Mouse (Mus musculus) heart, embryonic 16.5 days (tissue): ENCODE data around the gene Tns3. TPM values are rescaled to one million over a fixed set of nuclear protein-coding genes. Genes with fewer than 3 reads are reported as not detected.

ENCODE experiments used
- ATAC-seq: fragments of 200-750 bp; cut with Nextera tagmentation; replicated peaks from 2 replicates; pipeline ENCODE4 v1.8.0; 2017; ENCODE audit warnings: moderate number of reproducible peaks; ENCODE audit not compliant: insufficient read depth, low FRiP score; ENCODE audit errors: extremely low read depth
- H3K27ac ChIP-seq: fragments of 300-500 bp; sonication (generic); 2 replicates; pipeline ENCODE4 v1.5.1; 2014; ENCODE audit warnings: mild to moderate bottlenecking, low read length, control low read depth, moderate library complexity
- H3K27me3 ChIP-seq: fragments of 300-500 bp; sonication (generic); 2 replicates; pipeline ENCODE4 v1.6.1; 2014; ENCODE audit warnings: low read length, mixed read lengths; ENCODE audit not compliant: control insufficient read depth, insufficient read depth
- H3K36me3 ChIP-seq: fragments of 300-500 bp; sonication (generic); 2 replicates; pipeline ENCODE4 v1.6.1; 2014; ENCODE audit not compliant: control insufficient read depth, insufficient read depth
- H3K4me1 ChIP-seq: fragments of 300-500 bp; sonication (generic); 2 replicates; pipeline ENCODE4 v1.6.1; 2014; ENCODE audit warnings: low read length, mixed read lengths; ENCODE audit not compliant: control insufficient read depth, insufficient read depth
- H3K4me2 ChIP-seq: fragments of 300-500 bp; sonication (generic); 2 replicates; pipeline ENCODE4 v1.6.1; 2014; ENCODE audit warnings: low read depth, mild to moderate bottlenecking, control low read depth, low read length
- H3K4me3 ChIP-seq: fragments of 300-500 bp; sonication (generic); 2 replicates; pipeline ENCODE4 v1.5.1; 2014; ENCODE audit warnings: mild to moderate bottlenecking, control low read depth, low read length
- H3K9ac ChIP-seq: fragments of 300-500 bp; sonication (generic); 2 replicates; pipeline ENCODE4 v1.6.1; 2014; ENCODE audit warnings: low read length, control low read depth
- H3K9me3 ChIP-seq: fragments of 300-500 bp; sonication (generic); replicated peaks from 2 replicates; pipeline ENCODE4 v1.6.1; 2016; ENCODE audit warnings: low read length; ENCODE audit not compliant: control insufficient read depth
- WGBS: fragments of 180-500 bp; shearing (Covaris S2); extraction: QIAGEN DNeasy Blood & Tissue Kit; methylation state at CpG from one replicate; pipeline ENCODE4 v1.1.7; 2014; 5-methylcytosine and 5-hydroxymethylcytosine counted together
- polyA plus RNA-seq: library from polyadenylated mRNA; unstranded; fragments of >200 nt; fragmentation: Nextera tagmentation; extraction: Ambion mirVana; gene quantifications from 2 replicates; pipeline ENCODE4 v1.2.1, GENCODE M21; 2015

Gene Tns3
- polyA plus RNA-seq, 1 experiment from 2014 or later: 20.2 TPM

- H3K9ac ChIP-seq: 0 out of 2 replicates have a peak overlapping the region, but pooled peaks have one; percentile 8
These were observed 167.6 kb downstream of the Tns3 start for GRCm38 (mm10) chr11:8496686-8497085.

GRCm38 (mm10) chr11:8495801-8496200 is 168.5 kb downstream of the Tns3 start:
- ATAC-seq: no peak
- H3K4me3 ChIP-seq: no peak overlapping the region
- peaks cover 12% of the 10 kb centered on the region for H3K36me3 ChIP-seq
- no peak overlapping the region for H3K4me2 ChIP-seq
- H3K9ac ChIP-seq: no peak overlapping the region
- WGBS: 84% methylated on average over 7 of the region's 7 CpGs
- no peaks in the 10 kb centered on the region for H3K9me3 ChIP-seq
- H3K27ac ChIP-seq: no peak overlapping the region
- peaks cover 66% of the 10 kb centered on the region for H3K4me1 ChIP-seq
- H3K27me3 ChIP-seq: no peaks in the 10 kb centered on the region

More at GRCm38 (mm10) chr11:8496686-8497085, 167.6 kb downstream of the Tns3 start:
- Histone ChIP-seq H3K4me1 (peaks cover 72% of the 10 kb centered on the region), H3K27ac (peak overlapping the region; percentile 67), H3K4me3 (no peak overlapping the region), H3K4me2 (no peak overlapping the region), H3K36me3 (peaks cover 7% of the 10 kb centered on the region; the same call in 1 of the 2 replicates), H3K27me3 (no peaks in the 10 kb centered on the region), H3K9me3 (no peaks in the 10 kb centered on the region)
- 0 out of 2 replicates have a peak, but pooled peaks have one; percentile 15 for ATAC-seq
- 18% methylated on average over 5 of the region's 5 CpGs for WGBS

DNA sequence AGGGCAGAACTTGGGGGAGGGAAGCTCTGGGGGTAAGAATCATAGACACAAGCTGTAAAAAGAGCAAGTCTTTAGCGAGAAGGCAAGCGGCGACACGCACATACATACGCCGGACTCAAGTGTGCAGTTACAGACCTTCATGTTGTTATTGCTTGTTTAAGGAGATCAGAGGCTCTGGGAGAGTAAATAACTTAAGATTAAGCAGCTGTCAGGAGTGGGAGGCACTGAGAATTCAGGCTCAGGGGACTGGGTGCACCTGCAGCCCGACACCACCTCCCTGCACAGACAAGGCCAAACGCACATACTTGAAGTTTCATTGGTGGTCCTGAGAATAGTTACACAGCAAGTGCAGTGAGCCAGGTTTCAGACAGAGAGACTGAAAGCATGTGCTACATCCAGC is 169.3 kb downstream of the Tns3 start:
- Histone ChIP-seq H3K27me3 (no peaks in the 10 kb centered on the region), H3K9ac (no peak overlapping the region), H3K4me1 (peaks cover 65% of the 10 kb centered on the region), H3K4me2 (no peak overlapping the region), H3K27ac (no peak overlapping the region), H3K9me3 (no peaks in the 10 kb centered on the region), H3K36me3 (peaks cover 12% of the 10 kb centered on the region), H3K4me3 (no peak overlapping the region)
- whole genome bisulfite sequencing: 85% methylated on average over 8 of the region's 8 CpGs
- no peak for ATAC-seq

DNA sequence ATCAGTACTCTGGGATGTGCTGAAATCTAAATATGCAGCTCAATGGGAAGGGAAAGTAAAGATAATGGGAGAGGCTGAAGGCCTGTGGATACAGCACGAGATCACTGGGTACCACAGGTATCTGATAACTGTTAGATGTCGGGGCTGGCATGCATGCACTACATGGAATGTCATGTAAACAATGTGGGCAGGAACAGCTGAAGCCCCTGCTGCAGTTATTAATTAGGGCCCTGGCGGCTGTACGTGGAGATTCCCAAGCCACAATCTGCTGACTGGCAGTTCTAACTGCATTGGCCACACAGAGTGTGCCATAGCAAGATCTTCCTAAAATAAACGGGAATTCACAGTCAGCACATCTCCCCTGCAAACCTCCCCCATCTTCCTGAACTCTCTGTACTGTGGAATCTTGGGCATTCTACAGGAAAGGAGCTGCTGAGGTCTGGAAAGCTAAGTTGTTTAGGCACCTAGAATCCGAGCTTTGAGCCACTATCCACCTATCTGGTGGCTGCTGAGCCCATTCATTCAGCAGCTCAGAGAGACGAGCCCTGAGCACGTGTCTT is 170.3 kb downstream of the Tns3 start:
- WGBS: 40% methylated on average over 8 of the region's 8 CpGs

GRCm38 (mm10) chr11:8492332-8492731 is 172.0 kb downstream of the Tns3 start:
- Histone ChIP-seq H3K27me3 (no peaks in the 10 kb centered on the region), H3K4me2 (no peak overlapping the region), H3K36me3 (peaks cover 12% of the 10 kb centered on the region), H3K4me1 (peaks cover 62% of the 10 kb centered on the region), H3K27ac (no peak overlapping the region), H3K9ac (no peak overlapping the region), H3K9me3 (no peaks in the 10 kb centered on the region), H3K4me3 (no peak overlapping the region)
- ATAC-seq: no peak
- 91% methylated on average over 10 of the region's 10 CpGs for WGBS

More for the DNA sequence above, 170.3 kb downstream of the Tns3 start:
- no peak; the same call in 1 of the 2 replicates for ATAC-seq
- H3K27me3 ChIP-seq: no peaks in the 10 kb centered on the region
- no peak overlapping the region for H3K4me2 ChIP-seq
- H3K4me3 ChIP-seq: no peak overlapping the region
- H3K9me3 ChIP-seq: no peaks in the 10 kb centered on the region
- no peak overlapping the region for H3K9ac ChIP-seq
- peaks cover 12% of the 10 kb centered on the region for H3K36me3 ChIP-seq
- H3K4me1 ChIP-seq: peaks cover 55% of the 10 kb centered on the region
- peak overlapping the region; percentile 60 for H3K27ac ChIP-seq

DNA sequence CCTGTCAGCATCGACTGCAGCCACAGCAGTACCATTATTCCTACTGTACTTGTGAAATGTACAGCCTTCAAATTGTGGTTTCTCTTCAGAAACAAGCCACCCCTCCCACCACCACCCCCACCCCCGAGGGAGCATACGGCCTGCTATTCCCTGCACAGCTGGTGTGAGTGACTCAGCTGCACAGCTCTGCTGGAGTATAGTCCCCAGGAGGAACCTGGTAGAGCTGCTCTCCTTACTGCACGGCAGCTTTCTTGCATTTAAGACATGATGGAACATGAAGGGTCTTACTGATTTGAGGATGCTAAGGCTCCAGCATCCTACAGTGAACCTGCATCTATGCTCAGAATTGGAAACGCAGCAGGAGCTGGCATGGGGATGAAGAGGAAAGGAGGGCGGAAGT is 176.1 kb downstream of the Tns3 start:
- Histone ChIP-seq H3K36me3 (peaks cover 12% of the 10 kb centered on the region), H3K9ac (no peak overlapping the region), H3K4me3 (no peak overlapping the region), H3K4me2 (no peak overlapping the region), H3K9me3 (no peaks in the 10 kb centered on the region), H3K27me3 (no peaks in the 10 kb centered on the region), H3K4me1 (peaks cover 50% of the 10 kb centered on the region), H3K27ac (peak overlapping the region; percentile 46; the same call in 1 of the 2 replicates)
- WGBS: 75% methylated on average over 6 of the region's 6 CpGs
- no peak for ATAC-seq

DNA sequence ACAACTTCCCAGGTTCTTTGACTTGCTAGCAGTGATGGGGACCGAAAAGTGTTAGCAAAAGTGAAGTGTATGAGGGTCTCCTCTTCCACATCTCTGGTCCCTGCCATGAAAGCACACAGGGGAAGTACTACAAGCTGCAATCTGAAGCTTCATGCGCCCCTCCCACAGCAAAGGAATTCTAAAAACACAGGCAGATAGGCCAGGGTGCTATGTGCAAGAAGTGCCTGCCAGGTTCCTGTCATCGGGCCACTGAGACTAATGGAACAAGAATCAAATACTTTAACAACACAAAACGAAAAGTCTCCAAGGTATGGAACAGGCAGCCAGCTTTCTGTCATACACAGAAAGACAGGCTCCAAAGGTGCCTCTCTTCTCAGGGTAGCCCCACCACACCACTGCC is 177.8 kb downstream of the Tns3 start:
- Histone ChIP-seq H3K4me3 (no peak overlapping the region), H3K27me3 (no peaks in the 10 kb centered on the region), H3K4me1 (peaks cover 61% of the 10 kb centered on the region), H3K9me3 (no peaks in the 10 kb centered on the region), H3K27ac (peak overlapping the region; percentile 94), H3K4me2 (peak overlapping the region; percentile 39; the same call in 1 of the 2 replicates), H3K9ac (peak overlapping the region; percentile 32), H3K36me3 (peaks cover 4% of the 10 kb centered on the region)
- ATAC-seq: peak; percentile 79
- 35% methylated on average over 4 of the region's 4 CpGs for WGBS

GRCm38 (mm10) chr11:8484538-8484937 is 179.8 kb downstream of the Tns3 start:
- Histone ChIP-seq H3K27me3 (no peaks in the 10 kb centered on the region), H3K36me3 (no peaks in the 10 kb centered on the region), H3K4me2 (no peak overlapping the region), H3K27ac (peak overlapping the region; percentile 23; the same call in 1 of the 2 replicates), H3K4me3 (no peak overlapping the region), H3K9me3 (no peaks in the 10 kb centered on the region), H3K9ac (no peak overlapping the region), H3K4me1 (peaks cover 60% of the 10 kb centered on the region)
- 85% methylated on average over 4 of the region's 4 CpGs for WGBS
- ATAC-seq: no peak

DNA sequence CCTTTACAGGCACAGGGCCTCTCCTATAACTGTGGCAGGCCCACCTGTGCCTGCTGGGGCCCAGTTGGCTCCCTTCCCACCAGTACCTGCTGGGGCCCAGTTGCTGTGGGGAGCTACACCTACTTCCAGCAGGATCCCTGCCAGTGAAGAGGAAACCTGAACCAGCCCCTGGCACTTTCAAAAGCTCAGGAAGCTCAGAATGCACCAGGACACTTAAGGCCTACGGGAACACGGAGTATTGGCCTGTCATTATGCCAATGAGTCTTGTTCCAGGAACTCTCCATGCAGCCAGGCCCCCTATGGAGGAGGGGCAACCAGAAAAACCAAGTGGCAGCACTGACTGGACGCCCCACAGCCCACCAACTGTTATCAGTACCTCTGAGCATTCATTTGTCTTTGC is 181.6 kb downstream of the Tns3 start:
- Histone ChIP-seq H3K9ac (peak overlapping the region; percentile 1; the same call in 1 of the 2 replicates), H3K27ac (peak overlapping the region; percentile 85), H3K4me2 (no peak overlapping the region), H3K4me3 (no peak overlapping the region), H3K36me3 (peaks cover 8% of the 10 kb centered on the region), H3K27me3 (no peaks in the 10 kb centered on the region), H3K4me1 (peaks cover 51% of the 10 kb centered on the region), H3K9me3 (no peaks in the 10 kb centered on the region)
- ATAC-seq: no peak
- WGBS: 22% methylated on average over 3 of the region's 3 CpGs
